Mouse (Mus musculus): Measurements from ENCODE around the gene Commd9.

Commd9 gene

GRCm38 (mm10) chr2:101885768-101886438 lies at the start of gene Commd9:
Gene Commd9, plus strand, starts transcription at chr2:101886247.
- TF ChIP-seq NANOG (IDR thresholded peaks at IDR 0.05; ENCODE audit: borderline replicate concordance, low read length), result no peak
- no peak for TF ChIP-seq POU5F1 (IDR thresholded peaks at IDR 0.05; ENCODE audit: borderline replicate concordance, low read length)
- no peak for TF ChIP-seq CTCF (conservative IDR thresholded peaks at IDR 0.05; ENCODE audit: low read length)
- Histone ChIP-seq H3K4me3 (replicated peaks; ENCODE audit: low read length) (peak within 1 kb of the TSS; percentile 92), H3K27me3 (ENCODE audit: insufficient read depth, low read length) (peaks cover 5% of the 10 kb centered on the region)

DNA sequence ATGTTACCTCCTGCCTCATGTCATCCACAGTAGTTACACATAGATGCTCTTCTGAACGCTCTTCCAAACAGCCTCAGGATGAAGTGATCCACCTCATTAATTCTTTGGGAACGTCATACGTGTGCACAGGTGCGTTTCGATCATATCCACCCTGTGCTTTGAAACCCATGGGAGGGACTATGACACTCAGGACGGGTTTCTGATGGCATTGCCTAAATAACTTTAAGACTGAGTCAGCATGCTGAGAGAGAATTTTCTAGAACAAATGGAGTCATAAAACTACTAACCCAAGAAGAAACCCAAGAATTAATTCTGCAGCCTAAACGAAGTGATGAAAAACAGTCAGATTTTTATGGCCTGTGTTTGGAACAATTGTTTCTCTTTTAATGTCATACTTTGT lies 43.3 kb upstream of the Commd9 start:
- peaks cover 7% of the 10 kb centered on the region for H3K27me3 ChIP-seq (ENCODE audit: insufficient read depth, low read length)
- no peaks in the 10 kb centered on the region for H3K4me1 ChIP-seq (replicated peaks; ENCODE audit: low read depth, low read length)
- H3K36me3 ChIP-seq (ENCODE audit: insufficient read depth, low read length), result no peaks in the 10 kb centered on the region
- no peak overlapping the region for H3K4me3 ChIP-seq (replicated peaks; ENCODE audit: low read length)
- no peak for TF ChIP-seq NANOG (IDR thresholded peaks at IDR 0.05; ENCODE audit: borderline replicate concordance, low read length)
- TF ChIP-seq CTCF (conservative IDR thresholded peaks at IDR 0.05; ENCODE audit: low read length), result no peak
- TF ChIP-seq POU5F1 (IDR thresholded peaks at IDR 0.05; ENCODE audit: borderline replicate concordance, low read length), result no peak
- H3K9me3 ChIP-seq (ENCODE audit: low read length), result no peaks in the 10 kb centered on the region

More at GRCm38 (mm10) chr2:101885768-101886438, at the start of gene Commd9:
- H3K4me1 ChIP-seq (replicated peaks; ENCODE audit: low read depth, low read length), result peaks cover 11% of the 10 kb centered on the region; the same call in 1 of the 2 replicates
- H3K9me3 ChIP-seq (ENCODE audit: low read length), result no peaks in the 10 kb centered on the region
- 0 out of 2 replicates have a peak, but pooled peaks cover 4% of the 10 kb centered on the region for H3K36me3 ChIP-seq (ENCODE audit: insufficient read depth, low read length)

GRCm38 (mm10) chr2:101854792-101855191 lies 31.3 kb upstream of the Commd9 start:
- TF ChIP-seq CTCF (conservative IDR thresholded peaks at IDR 0.05; ENCODE audit: low read length) (no peak), NANOG (IDR thresholded peaks at IDR 0.05; ENCODE audit: borderline replicate concordance, low read length) (no peak), POU5F1 (IDR thresholded peaks at IDR 0.05; ENCODE audit: borderline replicate concordance, low read length) (no peak)
- no peak overlapping the region for H3K4me3 ChIP-seq (replicated peaks; ENCODE audit: low read length)
- peaks cover 8% of the 10 kb centered on the region; the same call in 1 of the 2 replicates for H3K9me3 ChIP-seq (ENCODE audit: low read length)
- H3K36me3 ChIP-seq (ENCODE audit: insufficient read depth, low read length), result no peaks in the 10 kb centered on the region
- no peaks in the 10 kb centered on the region for H3K4me1 ChIP-seq (replicated peaks; ENCODE audit: low read depth, low read length)
- H3K27me3 ChIP-seq (ENCODE audit: insufficient read depth, low read length), result peaks cover 10% of the 10 kb centered on the region; the same call in 1 of the 2 replicates

DNA sequence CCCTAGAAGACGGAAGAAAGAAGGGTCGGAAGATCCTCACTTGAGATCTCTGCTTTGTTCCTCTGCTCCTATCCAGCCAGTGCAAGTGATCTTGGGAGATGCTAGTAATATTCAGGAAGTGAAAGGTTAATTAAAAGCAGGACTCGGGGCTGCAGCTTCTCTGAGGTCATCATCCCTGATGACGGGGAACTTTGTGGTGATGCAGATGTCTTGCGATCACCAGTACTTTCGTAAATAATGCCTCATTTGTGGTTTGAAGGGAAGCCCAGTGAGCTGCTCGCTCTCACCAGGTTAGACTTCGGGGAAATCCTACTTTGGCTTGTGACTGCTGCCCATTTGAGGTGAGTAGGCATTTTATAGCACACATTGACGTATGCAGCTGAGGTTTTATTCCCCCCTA lies 29.9 kb upstream of the Commd9 start:
- H3K4me1 ChIP-seq (replicated peaks; ENCODE audit: low read depth, low read length), result no peaks in the 10 kb centered on the region
- H3K36me3 ChIP-seq (ENCODE audit: insufficient read depth, low read length), result no peaks in the 10 kb centered on the region
- H3K9me3 ChIP-seq (ENCODE audit: low read length), result peaks cover 8% of the 10 kb centered on the region; the same call in 1 of the 2 replicates
- no peak overlapping the region for H3K4me3 ChIP-seq (replicated peaks; ENCODE audit: low read length)
- TF ChIP-seq NANOG (IDR thresholded peaks at IDR 0.05; ENCODE audit: borderline replicate concordance, low read length) (no peak), CTCF (conservative IDR thresholded peaks at IDR 0.05; ENCODE audit: low read length) (no peak), POU5F1 (IDR thresholded peaks at IDR 0.05; ENCODE audit: borderline replicate concordance, low read length) (no peak)
- H3K27me3 ChIP-seq (ENCODE audit: insufficient read depth, low read length), result peaks cover 9% of the 10 kb centered on the region; the same call in 1 of the 2 replicates

GRCm38 (mm10) chr2:101860920-101861485 lies 25.0 kb upstream of the Commd9 start:
- Histone ChIP-seq H3K9me3 (ENCODE audit: low read length) (peaks cover 9% of the 10 kb centered on the region), H3K36me3 (ENCODE audit: insufficient read depth, low read length) (no peaks in the 10 kb centered on the region), H3K4me3 (replicated peaks; ENCODE audit: low read length) (no peak overlapping the region), H3K27me3 (ENCODE audit: insufficient read depth, low read length) (peaks cover 23% of the 10 kb centered on the region), H3K4me1 (replicated peaks; ENCODE audit: low read depth, low read length) (no peaks in the 10 kb centered on the region)
- no peak for TF ChIP-seq POU5F1 (IDR thresholded peaks at IDR 0.05; ENCODE audit: borderline replicate concordance, low read length)
- no peak for TF ChIP-seq NANOG (IDR thresholded peaks at IDR 0.05; ENCODE audit: borderline replicate concordance, low read length)
- TF ChIP-seq CTCF (conservative IDR thresholded peaks at IDR 0.05; ENCODE audit: low read length), result no peak

GRCm38 (mm10) chr2:101862219-101863123 lies 23.6 kb upstream of the Commd9 start:
- TF ChIP-seq POU5F1 (IDR thresholded peaks at IDR 0.05; ENCODE audit: borderline replicate concordance, low read length) (no peak), NANOG (IDR thresholded peaks at IDR 0.05; ENCODE audit: borderline replicate concordance, low read length) (no peak), CTCF (conservative IDR thresholded peaks at IDR 0.05; ENCODE audit: low read length) (no peak)

DNA sequence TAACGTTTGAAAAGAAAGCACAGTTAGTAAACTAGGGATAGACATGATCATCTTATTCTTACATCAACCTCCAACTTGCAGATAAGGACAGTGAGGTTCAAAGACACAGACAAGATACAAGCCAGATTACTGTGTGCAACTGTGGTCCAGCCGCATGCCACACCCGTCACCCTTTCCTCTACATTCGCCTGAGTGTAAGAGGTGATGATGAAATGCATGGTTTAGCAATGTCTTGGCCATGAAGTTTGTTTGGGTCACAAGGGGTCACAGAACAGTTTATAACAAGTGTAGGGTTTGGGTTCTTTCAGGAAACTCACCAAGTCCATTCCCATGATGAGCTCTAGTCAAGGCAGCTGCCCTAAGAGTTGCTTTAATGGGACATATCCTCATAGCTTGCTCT lies 17.4 kb upstream of the Commd9 start:
- Histone ChIP-seq H3K36me3 (ENCODE audit: insufficient read depth, low read length) (no peaks in the 10 kb centered on the region), H3K4me1 (replicated peaks; ENCODE audit: low read depth, low read length) (peaks cover 2% of the 10 kb centered on the region; the same call in 1 of the 2 replicates), H3K9me3 (ENCODE audit: low read length) (peaks cover 9% of the 10 kb centered on the region), H3K4me3 (replicated peaks; ENCODE audit: low read length) (no peak overlapping the region), H3K27me3 (ENCODE audit: insufficient read depth, low read length) (peaks cover 19% of the 10 kb centered on the region)
- no peak for TF ChIP-seq NANOG (IDR thresholded peaks at IDR 0.05; ENCODE audit: borderline replicate concordance, low read length)
- TF ChIP-seq POU5F1 (IDR thresholded peaks at IDR 0.05; ENCODE audit: borderline replicate concordance, low read length), result no peak
- no peak for TF ChIP-seq CTCF (conservative IDR thresholded peaks at IDR 0.05; ENCODE audit: low read length)

More at GRCm38 (mm10) chr2:101862219-101863123, 23.6 kb upstream of the Commd9 start:
- H3K4me1 ChIP-seq (replicated peaks; ENCODE audit: low read depth, low read length), result no peaks in the 10 kb centered on the region
- no peak overlapping the region for H3K4me3 ChIP-seq (replicated peaks; ENCODE audit: low read length)
- peaks cover 23% of the 10 kb centered on the region for H3K27me3 ChIP-seq (ENCODE audit: insufficient read depth, low read length)
- peaks cover 9% of the 10 kb centered on the region for H3K9me3 ChIP-seq (ENCODE audit: low read length)
- H3K36me3 ChIP-seq (ENCODE audit: insufficient read depth, low read length), result no peaks in the 10 kb centered on the region

GRCm38 (mm10) chr2:101871179-101871578 lies 14.9 kb upstream of the Commd9 start:
- TF ChIP-seq NANOG (IDR thresholded peaks at IDR 0.05; ENCODE audit: borderline replicate concordance, low read length) (no peak), CTCF (conservative IDR thresholded peaks at IDR 0.05; ENCODE audit: low read length) (peak; percentile 53), POU5F1 (IDR thresholded peaks at IDR 0.05; ENCODE audit: borderline replicate concordance, low read length) (no peak)
- no peaks in the 10 kb centered on the region for H3K36me3 ChIP-seq (ENCODE audit: insufficient read depth, low read length)
- H3K4me3 ChIP-seq (replicated peaks; ENCODE audit: low read length), result peak overlapping the region; percentile 49
- H3K27me3 ChIP-seq (ENCODE audit: insufficient read depth, low read length), result peaks cover 14% of the 10 kb centered on the region
- H3K4me1 ChIP-seq (replicated peaks; ENCODE audit: low read depth, low read length), result peaks cover 2% of the 10 kb centered on the region; the same call in 1 of the 2 replicates
- H3K9me3 ChIP-seq (ENCODE audit: low read length), result no peaks in the 10 kb centered on the region
